Mouse (Mus musculus): ENCODE measurements at regions not wholly inside any gene's neighbourhood (a gene's known extent, or its start where the extent isn't known, plus 50 kb on each side); places are given as distances from the start of the nearest gene placed in this dataset.

DNA sequence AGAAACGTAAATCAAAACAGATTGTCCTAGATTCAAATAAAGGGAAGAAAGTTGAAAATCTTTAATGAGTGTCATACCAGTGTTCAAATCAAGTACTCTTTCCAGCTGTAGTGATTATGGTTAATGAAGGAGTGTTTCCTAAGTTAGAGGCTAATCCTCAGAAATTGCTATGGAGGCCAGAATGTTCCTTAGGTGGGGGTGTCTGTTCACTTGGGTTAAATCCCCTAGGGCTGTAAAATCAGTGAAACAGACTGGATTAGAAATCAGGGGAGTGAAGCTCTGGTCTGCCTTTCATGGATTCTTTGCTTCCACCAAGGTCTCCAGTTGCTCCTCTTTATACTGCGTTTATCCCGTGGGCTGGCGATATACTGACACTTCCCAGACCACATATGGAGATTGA, 270.7 kb upstream of the 1700056E22Rik start:
- no peaks in the 10 kb centered on the region for H3K9me3 ChIP-seq (ENCODE audit: low read length)
- peaks cover 10% of the 10 kb centered on the region; the same call in 1 of the 2 replicates for H3K27me3 ChIP-seq (ENCODE audit: insufficient read depth, low read length)
- no peaks in the 10 kb centered on the region for H3K36me3 ChIP-seq (ENCODE audit: insufficient read depth, low read length)
- TF ChIP-seq POU5F1 (IDR thresholded peaks at IDR 0.05; ENCODE audit: borderline replicate concordance, low read length) (no peak), CTCF (conservative IDR thresholded peaks at IDR 0.05; ENCODE audit: low read length) (no peak), NANOG (IDR thresholded peaks at IDR 0.05; ENCODE audit: borderline replicate concordance, low read length) (no peak)
- H3K4me3 ChIP-seq (replicated peaks; ENCODE audit: low read length), result no peak overlapping the region
- no peaks in the 10 kb centered on the region for H3K4me1 ChIP-seq (replicated peaks; ENCODE audit: low read depth, low read length)

DNA sequence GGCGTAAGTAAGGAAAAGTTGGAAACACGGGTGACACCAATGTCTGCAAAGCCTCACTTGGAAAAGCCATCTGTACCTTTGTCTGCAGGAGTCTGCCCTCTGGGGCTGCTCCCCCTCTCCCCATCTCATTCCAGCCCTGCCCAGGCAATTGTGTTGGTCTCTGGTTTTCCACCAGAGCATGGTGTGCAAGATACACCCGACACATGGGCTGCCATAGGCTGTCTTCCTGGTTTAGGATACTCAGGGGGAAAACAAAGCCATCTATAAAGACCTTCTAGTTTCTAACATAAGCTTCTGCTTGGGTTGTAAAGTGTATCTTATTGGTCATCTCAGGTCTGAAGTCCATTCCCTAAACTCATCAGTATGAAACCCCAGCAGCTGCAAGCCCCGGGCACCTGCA, 270.1 kb upstream of the 1700056E22Rik start:
- Histone ChIP-seq H3K27me3 (ENCODE audit: insufficient read depth, low read length) (peaks cover 10% of the 10 kb centered on the region; the same call in 1 of the 2 replicates), H3K36me3 (ENCODE audit: insufficient read depth, low read length) (no peaks in the 10 kb centered on the region), H3K4me3 (replicated peaks; ENCODE audit: low read length) (no peak overlapping the region), H3K4me1 (replicated peaks; ENCODE audit: low read depth, low read length) (no peaks in the 10 kb centered on the region), H3K9me3 (ENCODE audit: low read length) (no peaks in the 10 kb centered on the region)
- TF ChIP-seq NANOG (IDR thresholded peaks at IDR 0.05; ENCODE audit: borderline replicate concordance, low read length) (no peak), CTCF (conservative IDR thresholded peaks at IDR 0.05; ENCODE audit: low read length) (no peak), POU5F1 (IDR thresholded peaks at IDR 0.05; ENCODE audit: borderline replicate concordance, low read length) (no peak)

DNA sequence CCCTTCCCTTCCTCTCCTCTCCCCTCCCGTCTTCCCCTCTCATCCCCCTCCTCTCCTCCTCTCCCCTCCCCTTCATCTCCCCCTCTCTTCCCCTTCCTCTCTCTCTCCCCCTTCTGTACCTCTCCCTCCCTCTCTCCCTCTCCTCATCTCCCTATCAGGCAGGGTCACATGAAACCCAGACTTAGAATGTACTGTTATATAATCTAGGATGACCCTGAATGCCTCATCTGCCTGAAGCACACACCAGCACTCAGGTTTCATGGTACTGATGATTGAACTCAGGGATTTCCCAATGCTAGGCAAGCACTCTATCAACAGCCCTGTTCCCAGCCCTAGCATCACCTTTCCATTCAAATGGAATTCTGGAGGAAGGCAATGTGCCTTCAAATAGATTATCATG, 264.6 kb upstream of the 1700056E22Rik start:
- Histone ChIP-seq H3K4me3 (replicated peaks; ENCODE audit: low read length) (no peak overlapping the region), H3K9me3 (ENCODE audit: low read length) (no peaks in the 10 kb centered on the region), H3K36me3 (ENCODE audit: insufficient read depth, low read length) (no peaks in the 10 kb centered on the region), H3K27me3 (ENCODE audit: insufficient read depth, low read length) (no peaks in the 10 kb centered on the region; the same call in 1 of the 2 replicates), H3K4me1 (replicated peaks; ENCODE audit: low read depth, low read length) (no peaks in the 10 kb centered on the region)
- no peak for TF ChIP-seq POU5F1 (IDR thresholded peaks at IDR 0.05; ENCODE audit: borderline replicate concordance, low read length)
- no peak for TF ChIP-seq NANOG (IDR thresholded peaks at IDR 0.05; ENCODE audit: borderline replicate concordance, low read length)
- TF ChIP-seq CTCF (conservative IDR thresholded peaks at IDR 0.05; ENCODE audit: low read length), result no peak

DNA sequence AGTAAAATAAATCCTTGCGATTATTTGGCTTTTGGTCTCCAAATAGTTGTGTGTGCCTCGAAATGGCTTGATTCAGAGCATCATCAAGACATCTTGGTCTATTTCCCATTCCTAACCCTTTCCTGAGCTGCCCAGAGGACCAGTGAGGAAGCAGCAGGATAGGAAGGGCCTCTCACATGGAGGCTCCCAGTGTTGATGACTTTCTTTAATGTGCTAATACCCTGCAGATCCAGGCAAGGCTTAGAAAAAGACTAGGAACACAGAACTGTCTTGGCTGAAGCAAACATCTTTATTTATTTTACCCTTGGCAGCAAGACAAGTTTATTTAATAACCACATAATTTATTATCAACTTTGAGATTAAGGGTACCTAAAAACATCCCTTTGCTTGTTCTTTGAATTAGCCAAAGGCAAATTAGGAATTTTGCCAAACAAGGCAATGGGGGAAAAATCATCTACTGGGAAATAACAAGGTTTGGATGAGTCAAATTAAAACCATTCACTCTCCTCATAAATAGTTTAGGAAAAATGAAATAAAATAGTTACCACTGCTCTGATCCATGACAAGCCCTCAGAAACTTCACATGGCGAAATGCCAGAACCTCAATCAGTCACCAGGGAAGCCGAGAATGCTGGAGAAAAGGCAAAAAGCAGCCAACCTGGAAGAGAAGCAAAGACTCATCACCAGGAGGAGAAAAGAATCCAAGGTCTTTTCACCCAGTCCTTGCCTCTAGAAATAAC, 263.1 kb upstream of the 1700056E22Rik start:
- H3K4me3 ChIP-seq (replicated peaks; ENCODE audit: low read length), result no peak overlapping the region
- H3K36me3 ChIP-seq (ENCODE audit: insufficient read depth, low read length), result no peaks in the 10 kb centered on the region
- no peaks in the 10 kb centered on the region for H3K9me3 ChIP-seq (ENCODE audit: low read length)
- no peaks in the 10 kb centered on the region for H3K4me1 ChIP-seq (replicated peaks; ENCODE audit: low read depth, low read length)
- no peaks in the 10 kb centered on the region for H3K27me3 ChIP-seq (ENCODE audit: insufficient read depth, low read length)
- no peak for TF ChIP-seq NANOG (IDR thresholded peaks at IDR 0.05; ENCODE audit: borderline replicate concordance, low read length)
- no peak for TF ChIP-seq POU5F1 (IDR thresholded peaks at IDR 0.05; ENCODE audit: borderline replicate concordance, low read length)
- TF ChIP-seq CTCF (conservative IDR thresholded peaks at IDR 0.05; ENCODE audit: low read length), result no peak

DNA sequence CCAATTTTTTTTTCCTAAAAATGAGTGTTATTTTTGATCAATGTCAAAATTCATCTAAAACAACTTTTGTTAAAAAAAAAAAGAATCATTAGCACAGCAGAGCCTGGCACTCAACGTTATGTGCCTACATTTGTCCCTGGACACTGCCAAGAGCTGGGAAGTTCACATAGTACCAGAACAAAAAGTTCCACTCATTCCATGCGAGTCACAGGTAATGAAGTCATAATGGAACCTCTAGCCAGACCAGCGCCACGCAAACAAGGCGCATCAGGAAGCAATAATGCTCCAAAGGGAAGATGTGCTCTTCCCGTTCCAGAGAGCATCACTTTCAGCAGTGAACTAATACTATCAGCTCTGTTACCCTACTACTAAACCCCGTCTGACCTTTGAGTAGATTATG, 257.0 kb upstream of the 1700056E22Rik start:
- TF ChIP-seq CTCF (conservative IDR thresholded peaks at IDR 0.05; ENCODE audit: low read length), result no peak
- TF ChIP-seq POU5F1 (IDR thresholded peaks at IDR 0.05; ENCODE audit: borderline replicate concordance, low read length), result no peak
- no peak for TF ChIP-seq NANOG (IDR thresholded peaks at IDR 0.05; ENCODE audit: borderline replicate concordance, low read length)
- Histone ChIP-seq H3K4me3 (replicated peaks; ENCODE audit: low read length) (no peak overlapping the region), H3K27me3 (ENCODE audit: insufficient read depth, low read length) (no peaks in the 10 kb centered on the region), H3K9me3 (ENCODE audit: low read length) (no peaks in the 10 kb centered on the region), H3K4me1 (replicated peaks; ENCODE audit: low read depth, low read length) (no peaks in the 10 kb centered on the region), H3K36me3 (ENCODE audit: insufficient read depth, low read length) (no peaks in the 10 kb centered on the region)

DNA sequence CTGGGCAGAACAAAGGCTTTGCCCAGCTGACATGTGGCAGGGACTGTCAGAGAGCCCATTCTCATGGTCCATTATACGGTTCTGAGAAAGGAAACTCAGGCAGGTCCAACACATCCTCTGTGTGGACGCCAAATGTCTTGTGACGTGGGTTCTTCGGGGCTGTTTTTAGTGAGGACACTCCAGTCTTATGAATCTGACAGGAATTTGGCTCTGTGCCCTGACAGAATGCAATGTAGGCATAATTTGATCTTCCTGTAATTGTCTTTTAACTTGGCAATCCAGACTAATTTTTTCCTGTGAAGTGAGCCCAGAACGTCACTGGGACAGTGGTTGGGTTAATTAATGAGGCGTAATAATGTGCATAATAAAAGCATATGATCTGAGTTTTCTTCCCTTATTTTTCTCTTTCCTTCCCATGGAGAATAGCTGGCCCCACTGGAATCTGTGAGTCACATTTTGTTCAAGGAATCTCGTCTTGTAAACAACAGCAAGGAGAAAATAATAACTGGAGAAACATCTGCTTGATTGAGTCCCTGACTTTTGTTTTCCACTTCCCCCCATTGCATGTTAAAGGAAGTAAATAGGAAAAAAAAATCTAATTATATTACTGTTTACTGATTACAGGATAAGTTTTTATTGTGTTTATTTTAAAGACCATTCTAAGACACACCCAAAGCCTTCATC, 255.8 kb upstream of the 1700056E22Rik start:
- Histone ChIP-seq H3K4me3 (replicated peaks; ENCODE audit: low read length) (no peak overlapping the region), H3K27me3 (ENCODE audit: insufficient read depth, low read length) (no peaks in the 10 kb centered on the region), H3K36me3 (ENCODE audit: insufficient read depth, low read length) (no peaks in the 10 kb centered on the region), H3K4me1 (replicated peaks; ENCODE audit: low read depth, low read length) (no peaks in the 10 kb centered on the region), H3K9me3 (ENCODE audit: low read length) (no peaks in the 10 kb centered on the region)
- TF ChIP-seq CTCF (conservative IDR thresholded peaks at IDR 0.05; ENCODE audit: low read length), result no peak
- TF ChIP-seq POU5F1 (IDR thresholded peaks at IDR 0.05; ENCODE audit: borderline replicate concordance, low read length), result no peak
- no peak for TF ChIP-seq NANOG (IDR thresholded peaks at IDR 0.05; ENCODE audit: borderline replicate concordance, low read length)

DNA sequence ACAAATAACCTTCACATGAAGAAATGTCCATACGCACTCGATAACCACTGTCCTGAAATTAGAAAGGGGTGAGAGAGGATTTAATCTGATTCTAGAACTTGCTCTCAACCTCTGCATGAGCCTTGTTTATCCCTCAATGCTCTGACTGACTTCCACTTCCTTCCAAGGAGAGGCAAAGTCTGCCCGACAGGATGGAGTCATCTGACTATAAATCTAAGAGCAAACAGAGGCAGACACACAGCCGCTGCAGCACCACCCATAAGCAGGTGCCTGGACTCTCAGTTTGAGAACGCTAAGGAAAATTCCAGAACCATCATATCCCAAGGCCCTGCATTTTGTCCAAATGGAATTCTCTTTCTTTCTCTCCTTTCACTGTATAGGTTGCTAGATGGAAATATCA, 247.7 kb upstream of the 1700056E22Rik start:
- H3K27me3 ChIP-seq (ENCODE audit: insufficient read depth, low read length), result no peaks in the 10 kb centered on the region
- H3K4me3 ChIP-seq (replicated peaks; ENCODE audit: low read length), result no peak overlapping the region
- H3K36me3 ChIP-seq (ENCODE audit: insufficient read depth, low read length), result no peaks in the 10 kb centered on the region
- H3K9me3 ChIP-seq (ENCODE audit: low read length), result no peaks in the 10 kb centered on the region
- H3K4me1 ChIP-seq (replicated peaks; ENCODE audit: low read depth, low read length), result no peaks in the 10 kb centered on the region
- no peak for TF ChIP-seq CTCF (conservative IDR thresholded peaks at IDR 0.05; ENCODE audit: low read length)
- no peak for TF ChIP-seq POU5F1 (IDR thresholded peaks at IDR 0.05; ENCODE audit: borderline replicate concordance, low read length)
- no peak for TF ChIP-seq NANOG (IDR thresholded peaks at IDR 0.05; ENCODE audit: borderline replicate concordance, low read length)

DNA sequence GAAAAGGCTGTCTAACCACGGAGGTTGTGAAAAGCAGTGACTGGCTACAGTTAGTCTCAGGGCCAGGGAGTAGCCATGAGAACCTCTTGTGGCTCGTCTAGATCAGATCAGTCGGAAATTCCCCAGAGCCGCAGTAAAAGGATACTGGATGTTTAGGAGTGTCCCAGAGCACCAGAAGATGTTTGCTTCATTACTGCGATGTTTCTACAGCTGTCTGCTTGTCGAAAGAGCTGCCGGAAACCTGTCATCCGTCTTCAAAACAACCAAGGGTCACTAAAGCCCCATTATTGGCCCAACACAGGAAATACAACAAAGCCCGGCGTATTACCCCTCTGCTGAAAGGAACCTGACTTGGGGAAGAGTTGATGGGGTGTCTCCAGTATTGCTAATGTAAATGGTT, 245.2 kb upstream of the 1700056E22Rik start:
- Histone ChIP-seq H3K4me1 (replicated peaks; ENCODE audit: low read depth, low read length) (no peaks in the 10 kb centered on the region), H3K36me3 (ENCODE audit: insufficient read depth, low read length) (no peaks in the 10 kb centered on the region), H3K9me3 (ENCODE audit: low read length) (no peaks in the 10 kb centered on the region), H3K27me3 (ENCODE audit: insufficient read depth, low read length) (no peaks in the 10 kb centered on the region), H3K4me3 (replicated peaks; ENCODE audit: low read length) (no peak overlapping the region)
- TF ChIP-seq NANOG (IDR thresholded peaks at IDR 0.05; ENCODE audit: borderline replicate concordance, low read length), result no peak
- no peak for TF ChIP-seq CTCF (conservative IDR thresholded peaks at IDR 0.05; ENCODE audit: low read length)
- TF ChIP-seq POU5F1 (IDR thresholded peaks at IDR 0.05; ENCODE audit: borderline replicate concordance, low read length), result no peak
